Mouse (Mus musculus) spleen, adult 12 weeks (tissue): Measurements from ENCODE around the gene Stpg1.

ENCODE experiments used
- DNase-seq: peaks from one replicate; pipeline ENCODE4 v3.0.0; 2022; ENCODE audit warnings: low spot score

Gene Stpg1

DNA sequence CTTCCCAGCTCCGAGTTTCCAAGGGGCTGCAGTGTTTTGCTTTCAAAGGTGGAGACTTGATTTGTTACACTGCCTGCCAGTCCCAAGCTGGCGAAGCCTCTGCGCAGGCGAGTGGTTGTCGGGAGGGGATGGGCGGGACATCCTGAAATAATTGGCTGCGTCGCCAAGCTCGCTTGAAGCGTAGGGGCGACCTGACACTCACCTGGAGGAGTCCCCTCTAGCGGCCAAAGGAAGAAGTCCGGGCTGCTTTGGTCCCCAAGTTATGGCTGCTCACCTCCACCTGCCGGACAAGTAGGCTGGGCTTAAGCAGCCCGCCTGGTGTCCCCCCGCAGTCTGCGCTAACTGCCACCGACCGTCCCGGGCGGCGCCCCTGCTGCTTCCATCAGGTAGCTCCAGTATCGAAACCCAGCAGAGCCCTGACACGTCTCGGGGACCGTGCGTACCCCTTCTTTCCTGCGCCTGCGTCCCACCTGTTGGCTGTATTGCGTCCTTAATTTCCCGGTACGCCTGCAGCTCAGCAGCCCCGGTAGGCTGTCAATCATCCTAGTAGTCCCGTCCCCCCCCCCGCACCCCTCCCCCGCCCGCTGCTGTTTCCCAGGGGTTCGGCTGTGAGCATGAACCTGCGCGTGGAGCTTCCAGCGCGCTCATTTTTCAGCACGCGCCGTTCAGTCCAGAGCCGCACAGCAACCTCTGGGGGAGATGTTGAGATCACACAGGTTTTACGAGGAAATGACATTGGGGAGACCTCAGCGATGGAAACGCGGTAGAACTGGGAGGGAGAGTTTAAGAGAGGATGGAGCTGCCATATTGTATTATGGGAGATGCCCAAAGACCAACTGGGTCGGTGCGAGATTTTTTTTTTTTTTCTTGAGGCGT, at the start of gene Stpg1, which contains the start of gene Nipal3:
Gene Stpg1, plus strand, starts transcription at position 270 of the 876 bp plus-strand sequence.
Gene Nipal3, minus strand, starts transcription at position 518 of the 876 bp plus-strand sequence.
- peak; percentile 71 for DNase-seq

DNA sequence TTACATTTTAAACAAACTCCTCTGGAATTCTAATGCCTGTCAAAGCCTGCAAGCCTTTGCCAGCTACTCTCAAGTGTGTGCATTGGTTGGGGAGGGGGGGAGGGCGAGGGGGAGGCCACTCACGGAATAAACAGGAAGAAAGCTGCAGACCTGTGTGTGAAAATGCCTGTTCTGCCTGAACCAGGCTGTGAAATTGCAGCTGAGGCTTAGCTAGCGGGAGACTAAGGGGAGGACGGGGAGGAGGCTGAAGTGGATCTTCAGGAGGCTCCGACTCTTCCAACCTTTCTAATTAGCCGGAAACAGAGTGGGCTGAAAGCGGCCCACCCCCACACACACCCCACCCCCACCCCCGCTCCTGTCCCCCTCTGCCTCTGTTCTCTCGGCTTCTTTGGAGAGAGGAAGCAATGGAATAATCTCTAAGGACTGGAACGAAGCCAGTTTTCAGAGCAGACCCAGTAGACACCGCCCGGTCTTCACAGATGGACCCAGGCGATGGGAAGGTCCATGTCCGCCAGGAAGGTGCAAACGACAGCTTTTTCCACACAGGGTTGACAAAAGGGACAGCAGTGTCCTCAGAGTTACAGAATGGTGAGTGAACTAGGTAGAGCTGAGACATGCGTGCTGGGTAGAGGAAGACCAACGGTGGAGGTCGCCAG, 43.1 kb upstream of the Stpg1 start:
- DNase-seq: no peak

DNA sequence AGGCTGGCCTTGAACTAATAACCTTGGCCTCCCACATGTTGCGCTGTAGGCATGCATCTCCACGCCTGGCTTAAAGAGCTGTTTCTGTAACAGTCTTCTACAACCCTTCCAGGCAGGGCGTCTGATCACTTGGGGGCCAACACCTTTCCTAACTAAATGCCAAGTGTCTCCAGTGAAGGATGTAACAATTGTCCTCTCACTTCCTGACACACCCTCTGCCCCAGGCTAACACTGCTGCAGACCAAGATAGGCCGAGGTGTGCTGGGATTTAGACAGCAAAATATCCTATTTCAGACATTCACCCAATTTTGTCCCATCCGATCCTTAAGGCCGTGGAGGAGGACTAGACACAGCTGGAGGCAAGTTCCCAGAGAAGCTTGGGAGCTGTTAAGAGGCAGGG, 41.4 kb upstream of the Stpg1 start:
- no peak for DNase-seq

DNA sequence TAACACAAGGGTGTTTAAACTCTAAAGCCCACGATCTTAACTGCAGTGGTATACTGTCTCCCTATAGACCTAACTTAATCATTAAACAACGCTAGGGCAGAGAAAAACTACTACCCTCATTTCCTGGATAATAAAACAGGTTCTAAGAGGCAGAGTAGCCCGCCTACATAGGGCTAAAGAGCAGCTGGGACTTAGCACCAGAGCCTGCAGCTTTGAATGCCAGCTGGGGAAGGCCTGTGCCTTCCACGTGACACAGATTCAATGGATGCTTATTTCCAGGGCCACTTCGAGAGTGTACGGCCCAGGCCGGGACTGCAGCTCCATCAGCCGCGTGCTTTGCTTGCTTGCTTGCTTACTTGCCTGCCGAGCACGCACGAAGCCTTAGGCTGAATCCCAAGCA, 41.0 kb upstream of the Stpg1 start:
- DNase-seq: no peak

DNA sequence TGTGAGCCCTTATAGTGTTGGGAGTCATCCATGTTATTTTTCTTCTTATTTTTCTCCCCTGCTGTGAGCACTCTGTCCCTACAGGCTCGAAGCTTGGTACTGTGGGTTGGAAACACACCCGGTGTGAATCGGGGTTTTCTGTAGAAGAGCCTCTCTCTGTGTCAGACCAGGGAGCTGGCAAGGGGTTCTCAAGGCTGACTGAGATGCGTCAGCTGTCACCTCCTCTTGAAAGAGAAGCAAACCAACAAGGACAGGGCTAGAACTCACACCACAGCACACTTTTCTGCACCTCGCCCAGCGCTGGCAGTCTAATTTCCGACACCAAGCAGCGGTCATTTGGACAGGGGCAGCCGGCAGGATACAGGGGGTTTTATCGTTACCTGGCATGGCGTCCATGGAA, 31.2 kb upstream of the Stpg1 start:
- DNase-seq: no peak

DNA sequence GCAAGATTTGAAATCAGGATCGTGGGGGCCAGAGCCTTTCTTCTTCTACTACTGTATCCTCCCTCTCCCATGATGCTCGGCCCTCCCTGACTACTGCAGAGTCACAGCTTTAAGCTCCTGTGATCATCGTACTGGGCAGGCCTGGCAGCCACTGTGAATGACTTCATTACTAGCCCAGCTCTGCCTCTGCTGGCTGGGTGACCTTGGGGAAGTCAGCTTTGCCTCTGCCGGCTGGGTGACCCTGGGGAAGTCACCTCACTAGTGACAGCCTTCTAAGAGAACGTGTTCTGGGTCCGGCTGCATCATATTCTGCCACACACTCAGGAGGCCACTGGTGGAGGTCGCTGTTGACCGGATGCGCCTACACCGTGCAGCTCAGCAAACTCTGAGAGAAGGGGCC, 16.7 kb upstream of the Stpg1 start:
- no peak for DNase-seq

DNA sequence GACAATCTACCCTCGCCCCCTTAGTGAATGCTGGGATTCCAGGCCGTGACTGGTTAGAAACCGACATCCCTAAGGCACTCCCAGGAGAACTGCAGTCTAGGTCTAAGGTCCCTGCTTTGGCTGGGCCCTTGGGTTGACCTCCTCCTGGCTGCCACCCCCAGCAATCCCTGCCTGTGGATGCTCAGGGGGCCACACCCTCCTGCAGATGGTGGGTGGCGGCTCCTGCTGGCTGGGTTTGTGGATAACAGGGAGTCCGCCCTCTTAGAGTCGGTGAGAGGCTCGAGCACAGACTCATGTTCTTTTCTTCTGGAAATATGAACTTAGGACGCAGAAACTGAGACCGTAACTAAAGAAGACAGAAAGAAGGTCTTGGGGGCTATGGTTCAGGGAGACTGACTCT, 14.2 kb upstream of the Stpg1 start:
- DNase-seq: no peak

DNA sequence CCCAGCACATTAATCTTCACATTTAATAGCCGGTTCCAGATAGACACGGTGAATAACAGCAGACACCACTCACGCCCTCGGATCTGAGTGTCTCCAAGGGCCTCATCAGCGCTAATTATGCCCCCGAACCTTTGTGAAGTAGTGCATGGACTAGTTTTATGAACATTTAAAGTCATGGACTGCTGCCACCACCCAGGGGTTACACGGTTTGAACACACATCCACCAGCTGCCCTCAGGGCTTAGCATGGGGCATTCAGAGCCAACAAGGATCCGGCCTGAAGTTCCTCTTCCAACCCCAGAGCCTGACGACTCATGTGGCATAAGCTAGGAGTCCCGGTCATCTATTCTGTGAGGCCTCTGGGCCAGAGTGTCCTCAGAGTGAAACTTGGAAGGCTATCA, 9.5 kb upstream of the Stpg1 start:
- DNase-seq: no peak

DNA sequence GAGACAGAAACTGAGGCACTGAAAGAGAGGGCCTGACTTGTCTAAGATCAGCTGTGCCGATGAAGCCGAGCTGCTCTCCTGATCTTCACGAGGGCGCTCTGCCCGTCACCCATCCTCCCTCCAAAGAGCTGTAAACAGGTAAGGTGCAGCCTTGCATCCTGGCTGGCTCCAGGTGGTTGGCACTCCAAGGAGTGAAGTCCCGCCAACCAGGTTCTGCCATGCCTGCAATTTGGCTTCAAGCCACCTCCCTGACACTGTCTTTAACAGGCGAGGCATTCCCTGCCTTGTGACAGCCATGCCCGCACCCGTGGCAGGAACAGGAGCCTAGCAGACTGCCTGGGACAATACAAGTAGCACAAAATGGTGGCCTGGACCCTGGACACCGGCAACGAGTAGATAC, 8.2 kb upstream of the Stpg1 start:
- no peak for DNase-seq

DNA sequence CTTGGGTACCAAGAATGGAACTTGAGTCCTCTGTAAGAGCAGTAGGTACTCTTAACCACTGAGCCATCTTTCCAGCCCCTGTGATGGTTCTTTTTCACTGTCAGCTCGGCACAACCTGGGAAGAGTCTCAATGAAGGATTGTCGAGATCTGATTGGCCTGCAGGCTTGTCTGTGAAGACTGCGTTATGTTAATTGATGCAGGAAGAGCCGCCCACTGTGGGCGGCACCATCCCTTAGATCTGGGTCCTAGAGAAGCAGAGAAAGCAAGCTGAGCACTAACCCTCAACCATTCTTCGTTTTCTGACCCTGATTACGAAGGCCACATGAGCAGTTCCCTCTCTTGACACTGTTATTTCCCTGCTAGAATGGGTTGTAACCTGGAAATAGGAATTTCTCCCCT, 5.3 kb upstream of the Stpg1 start:
- DNase-seq: no peak

DNA sequence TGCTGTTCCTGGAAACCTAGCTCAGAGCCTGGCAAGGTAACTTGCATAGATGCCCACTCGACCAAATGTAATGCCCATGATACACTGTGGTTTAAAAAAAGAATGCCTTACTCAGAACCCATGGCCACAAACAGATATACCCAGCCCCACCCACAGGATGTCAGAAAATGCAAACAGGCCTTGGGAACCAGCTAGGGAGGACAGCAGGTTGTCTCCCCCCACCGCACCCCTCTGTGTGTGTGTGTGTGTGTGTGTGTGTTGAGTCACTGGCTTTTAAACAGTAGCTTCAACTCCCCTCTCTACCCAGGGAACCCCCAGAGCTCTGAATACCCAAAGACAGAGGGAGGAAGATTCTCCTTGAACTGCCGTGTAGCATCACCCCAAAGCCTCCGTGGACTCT, 1.3 kb upstream of the Stpg1 start:
- DNase-seq: no peak

DNA sequence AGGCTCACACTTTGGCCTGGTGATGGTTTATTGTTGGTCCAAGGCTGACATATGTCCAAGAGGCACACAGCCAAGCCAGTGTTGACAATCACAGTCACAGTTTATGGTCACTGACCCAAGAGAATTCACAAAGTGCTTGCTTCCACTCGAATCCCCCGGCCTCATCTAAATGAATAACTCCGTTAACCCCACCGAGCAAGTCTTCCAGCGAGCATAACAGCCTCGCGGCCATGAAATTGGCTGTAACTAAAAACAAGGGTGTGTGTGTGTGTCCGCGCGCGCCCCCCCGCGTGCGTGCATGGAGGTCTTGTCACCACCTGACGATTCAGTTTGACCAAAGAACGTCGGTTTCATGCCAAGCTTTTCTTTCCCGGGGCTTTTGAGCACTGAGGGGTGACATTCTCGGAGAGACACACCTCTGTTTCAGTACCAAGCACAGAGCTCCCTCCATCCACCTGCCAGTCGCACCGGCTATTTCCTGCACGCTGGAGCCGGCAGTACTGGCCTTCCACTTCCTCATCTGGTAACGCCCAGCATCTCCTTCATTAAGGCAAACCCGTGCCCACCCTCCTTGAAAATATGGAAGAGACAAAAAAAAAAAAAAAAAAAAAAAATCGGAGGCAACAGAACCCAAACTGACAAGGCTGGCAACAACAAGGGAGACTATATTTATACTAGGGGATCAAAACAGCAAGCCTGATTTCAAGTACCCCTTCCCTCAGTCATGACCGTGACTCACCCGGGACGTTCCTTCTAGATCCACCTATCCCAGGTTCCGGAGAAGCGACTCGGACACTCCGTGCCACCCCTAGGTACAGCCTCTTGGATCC, 684 bp upstream of the Stpg1 start:
- DNase-seq: no peak

DNA sequence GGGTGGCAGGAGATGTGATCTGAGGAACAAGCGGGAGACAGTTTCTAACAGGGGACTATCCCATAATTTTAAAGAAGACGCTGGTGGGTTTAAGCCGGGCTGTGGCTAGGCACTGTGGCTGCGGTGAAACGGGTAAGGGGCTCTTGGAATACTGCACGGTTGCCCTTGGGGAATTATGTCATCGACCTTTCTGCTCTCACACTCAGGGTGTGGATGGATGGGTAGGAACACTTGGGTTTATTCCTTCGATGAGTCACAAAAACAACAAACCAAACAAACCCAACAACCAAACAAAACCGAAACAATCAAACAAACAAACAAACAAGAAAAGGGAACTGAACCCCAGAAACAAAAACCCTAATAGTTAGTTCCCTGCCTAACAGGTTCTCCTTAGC, 804 bp downstream of the Stpg1 start:
- no peak for DNase-seq

DNA sequence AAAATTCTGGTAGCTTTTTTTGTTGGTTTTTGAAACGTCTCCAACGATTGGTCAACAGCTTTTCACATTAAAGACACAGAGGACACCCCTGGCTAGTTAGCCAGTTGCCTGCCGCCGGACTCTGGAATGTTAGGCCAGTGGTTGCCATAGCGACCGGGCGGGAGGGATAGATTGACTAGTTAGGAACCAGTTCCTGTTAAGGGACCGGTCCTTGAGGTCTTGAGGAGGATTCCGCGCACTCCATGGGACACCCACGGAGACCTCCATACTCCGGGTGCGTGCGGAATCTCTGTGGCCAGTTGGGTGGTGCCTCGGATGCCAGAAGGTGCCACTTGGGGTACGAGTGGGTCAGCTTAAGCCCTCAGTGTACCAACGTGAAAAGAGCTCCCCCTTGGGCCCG, 1.2 kb downstream of the Stpg1 start:
- no peak for DNase-seq

DNA sequence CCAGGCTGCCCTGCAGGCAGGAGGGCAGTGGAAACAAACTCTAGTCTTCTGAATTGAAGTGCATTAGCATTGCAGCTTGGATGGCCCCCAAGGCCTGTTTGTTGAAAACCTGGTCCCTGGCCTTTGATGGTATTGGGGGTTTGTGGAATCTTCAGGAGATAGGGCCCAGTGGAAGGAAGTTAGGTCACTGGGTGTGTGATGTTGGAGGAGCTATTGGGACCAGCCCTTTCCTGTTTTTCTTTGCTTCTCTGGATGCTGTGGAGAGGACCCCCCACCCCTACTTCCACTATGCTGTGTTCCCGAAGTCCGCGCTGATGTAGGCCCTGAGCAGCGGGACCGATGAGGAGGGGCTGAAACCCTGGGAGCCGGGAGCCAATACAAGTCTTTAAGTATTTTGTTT, 3.5 kb downstream of the Stpg1 start:
- no peak for DNase-seq

DNA sequence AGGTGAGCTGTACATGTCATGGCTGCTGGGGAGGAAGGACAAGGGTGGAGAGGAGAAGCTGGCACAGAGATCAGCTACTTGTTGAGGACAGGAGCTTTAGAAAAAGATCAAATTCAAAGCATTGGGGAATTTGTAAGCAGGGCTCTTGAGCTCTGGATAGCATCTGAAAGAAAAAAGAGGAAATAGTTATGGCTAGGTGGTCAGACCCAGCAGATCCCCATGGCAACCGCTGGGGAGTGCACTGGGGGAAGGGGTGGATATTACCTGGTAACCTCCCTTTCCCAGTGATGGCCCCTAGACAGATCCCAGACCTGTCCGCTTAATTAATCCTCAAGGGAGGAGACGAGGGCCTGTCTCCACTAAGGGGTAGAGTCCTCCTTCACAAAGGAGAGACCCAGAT, 5.2 kb downstream of the Stpg1 start:
- no peak for DNase-seq

DNA sequence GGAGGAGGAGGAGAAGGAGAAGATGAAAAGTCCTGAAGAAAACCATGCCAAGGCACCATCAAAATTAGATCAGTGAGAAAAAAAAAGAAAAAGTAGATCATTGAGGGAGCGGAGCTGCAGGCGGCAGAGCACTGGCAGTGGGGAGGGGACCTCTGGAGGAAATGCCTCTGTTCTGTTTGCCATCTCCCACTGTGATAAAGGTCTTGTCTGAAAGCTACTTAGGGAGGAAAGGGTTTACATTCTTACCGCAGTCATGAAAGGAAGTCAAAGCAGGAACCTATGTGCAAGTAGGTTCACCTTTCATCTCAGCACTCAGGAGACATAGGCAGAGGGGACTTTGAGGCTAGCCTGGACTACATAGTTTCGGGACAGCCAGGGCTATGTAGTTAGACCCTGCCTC, 7.0 kb downstream of the Stpg1 start:
- no peak for DNase-seq

DNA sequence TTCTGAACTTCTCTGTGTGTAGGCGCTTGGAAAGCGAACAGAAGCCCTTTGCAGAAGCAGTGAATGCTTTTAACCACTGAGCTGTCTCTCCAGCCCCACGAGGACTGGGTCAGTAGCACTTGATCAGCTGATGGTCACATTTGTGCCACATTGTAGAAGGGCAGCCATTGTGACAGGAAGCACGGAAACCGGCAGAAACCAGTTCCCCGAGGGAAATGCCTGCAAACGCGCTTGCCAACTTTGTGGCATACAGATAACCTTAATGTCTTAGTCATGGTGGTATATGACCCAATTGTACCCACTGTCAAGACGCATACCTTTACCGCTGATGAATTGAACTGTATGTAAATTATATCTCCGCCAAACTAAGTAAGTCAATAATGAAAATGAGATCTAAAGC, 11.2 kb downstream of the Stpg1 start:
- DNase-seq: no peak

DNA sequence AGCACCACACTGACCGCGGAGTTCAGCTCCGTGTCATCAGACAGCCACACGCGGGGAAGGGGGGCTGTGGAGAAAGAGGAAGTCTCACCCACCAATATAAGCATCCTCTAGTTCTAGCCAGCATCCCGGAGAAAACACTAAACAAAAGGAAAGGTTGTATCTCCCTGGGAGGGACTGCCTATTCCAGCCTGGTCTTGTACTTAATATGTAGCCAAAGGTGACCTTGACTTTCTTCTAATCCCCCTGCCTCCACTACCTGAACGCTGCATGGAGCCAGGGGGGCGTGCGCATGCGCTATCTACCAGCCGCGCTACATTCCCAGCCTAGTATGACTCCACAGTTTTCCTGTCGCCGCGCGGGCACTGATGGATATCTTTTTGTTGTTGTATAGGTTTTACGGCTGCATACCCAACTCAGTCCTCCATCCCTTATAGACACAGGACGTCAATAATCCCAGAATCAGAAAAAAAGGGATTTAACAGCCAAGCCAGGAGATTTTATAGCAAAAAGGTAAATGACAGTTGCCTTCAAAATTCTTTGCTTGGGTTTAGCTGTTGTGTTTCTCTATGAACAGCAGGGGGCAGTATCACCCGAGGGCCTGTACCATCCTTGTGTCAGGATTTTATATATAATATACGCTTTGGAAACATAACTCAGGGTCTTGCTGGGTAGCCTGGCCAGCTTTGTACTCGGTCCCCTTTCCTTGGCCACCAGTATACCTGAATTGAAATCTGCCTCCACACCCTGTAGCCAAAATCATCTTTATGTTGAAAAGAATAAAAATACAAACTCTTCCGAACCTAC, 13.2 kb downstream of the Stpg1 start:
- DNase-seq: peak; percentile 45

DNA sequence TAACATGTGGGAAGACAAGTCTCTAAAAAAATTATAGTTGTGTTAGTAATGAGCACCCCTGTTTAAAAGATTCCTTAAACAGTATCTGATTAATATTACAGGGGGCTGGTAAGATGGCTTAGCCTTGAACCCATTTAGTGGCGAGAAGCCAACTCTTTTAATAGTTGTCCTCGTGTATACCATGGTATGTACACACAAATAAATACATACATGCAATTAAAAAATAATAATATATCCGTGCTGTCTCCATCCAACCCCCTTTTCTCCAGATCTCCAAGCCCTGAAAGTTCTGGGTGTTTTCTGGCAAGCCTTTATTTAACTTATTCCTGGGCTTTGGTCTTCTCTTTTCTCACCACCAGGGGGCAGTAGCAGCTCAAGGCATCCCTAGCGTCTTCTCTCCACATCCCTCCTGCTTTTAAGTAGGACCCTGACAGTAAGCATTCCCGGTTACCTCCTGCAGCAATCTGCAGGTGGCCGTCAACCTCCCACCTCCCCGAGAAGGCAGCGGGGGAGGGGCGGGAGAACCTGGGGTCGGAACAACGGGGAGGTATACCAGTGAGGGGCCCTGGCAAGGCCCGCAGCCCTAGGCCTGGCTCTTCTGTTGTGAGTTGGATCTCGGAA, 13.9 kb downstream of the Stpg1 start:
- peak; percentile 39 for DNase-seq

DNA sequence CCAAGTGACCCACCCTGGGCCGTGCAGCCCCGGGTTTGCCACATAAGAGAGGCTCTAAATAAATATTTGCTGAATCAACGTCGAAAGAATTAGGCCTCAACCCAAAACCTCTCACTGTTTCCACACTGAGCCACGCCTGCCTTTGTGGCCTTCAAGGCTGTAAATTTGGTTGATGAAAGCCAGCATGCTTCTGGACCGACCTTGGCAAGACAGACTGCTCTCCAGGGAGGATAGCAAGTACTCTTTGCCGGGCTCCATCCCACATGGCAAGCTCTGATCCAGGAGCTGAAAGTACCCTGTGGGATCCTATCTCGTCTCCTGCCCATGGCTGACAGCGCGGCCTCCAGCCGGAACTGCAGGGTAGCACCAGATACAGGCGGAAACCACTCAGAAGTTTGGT, 14.9 kb downstream of the Stpg1 start:
- no peak for DNase-seq
